Mouse (Mus musculus) lung, adult 2 months (tissue): ENCODE results near the gene Dnajb12. TPM values are rescaled to one million over a fixed set of nuclear protein-coding genes. Genes with fewer than 3 reads are reported as not detected.

ENCODE experiments used
- DNase-seq: peaks from one replicate; pipeline ENCODE4 v3.0.0; 2022
- H3K4me1 ChIP-seq: fragments of 200-500 bp; 2 replicates; pipeline ENCODE4 v1.6.1; 2011; ENCODE audit warnings: low read length; ENCODE audit not compliant: control insufficient read depth, insufficient read depth
- H3K4me3 ChIP-seq: fragments of 200-500 bp; replicated peaks from 2 replicates; pipeline ENCODE3; 2011; ENCODE audit warnings: low read depth, mild to moderate bottlenecking, control low read depth, low read length; ENCODE audit errors: extremely low read depth
- CTCF ChIP-seq: fragments of 200-500 bp; IDR thresholded peaks from 2 replicates; pipeline ENCODE4 v1.5.1; 2011; ENCODE audit warnings: mild to moderate bottlenecking, low read length, control low read depth; ENCODE audit not compliant: insufficient read depth
- POLR2A ChIP-seq: fragments of 200-500 bp; IDR thresholded peaks from 2 replicates; pipeline ENCODE4 v1.6.1; 2011; ENCODE audit warnings: low read depth, mild to moderate bottlenecking, control low read depth, low read length, borderline replicate concordance; ENCODE audit errors: extremely low read depth
- WGBS: fragments of 180-500 bp; shearing (Covaris S2); methylation state at CpG from one replicate; pipeline ENCODE4 v1.1.7; 2018; 5-methylcytosine and 5-hydroxymethylcytosine counted together
- polyA plus RNA-seq: library from polyadenylated mRNA; depleted of rRNA; stranded (reverse); fragments of >200 nt; gene quantifications from 2 replicates; pipeline ENCODE4 v1.2.3, GENCODE M21; 2012

Gene Dnajb12
- polyA plus RNA-seq, 1 experiment = 57.2 TPM

- H3K4me1 ChIP-seq = peaks cover 16% of the 10 kb centered on the region
- DNase-seq = no peak
- WGBS = 93% methylated on average over 17 of the region's 17 CpGs
- no peak overlapping the region for H3K4me3 ChIP-seq
- no peak for TF ChIP-seq CTCF
- TF ChIP-seq POLR2A = no peak
These were observed 16.3 kb downstream of the Dnajb12 start for GRCm38 (mm10) chr10:59895460-59896186.

- no peak overlapping the region for H3K4me3 ChIP-seq
- 85% methylated on average over 4 of the region's 4 CpGs for WGBS
- H3K4me1 ChIP-seq = peaks cover 19% of the 10 kb centered on the region
- TF ChIP-seq CTCF = no peak
- no peak for DNase-seq
These were observed 16.9 kb downstream of the Dnajb12 start for GRCm38 (mm10) chr10:59896211-59896610.

- DNase-seq = no peak
- no peak for TF ChIP-seq POLR2A
- TF ChIP-seq CTCF = no peak
- Histone ChIP-seq H3K4me1 (peaks cover 19% of the 10 kb centered on the region), H3K4me3 (no peak overlapping the region)
- 55% methylated on average over 3 of the region's 3 CpGs for WGBS
These were observed 17.6 kb downstream of the Dnajb12 start for GRCm38 (mm10) chr10:59896911-59897331.

- WGBS = 63% methylated on average over 5 of the region's 5 CpGs
- DNase-seq = no peak
- Histone ChIP-seq H3K4me1 (peaks cover 20% of the 10 kb centered on the region), H3K4me3 (no peak overlapping the region)
- TF ChIP-seq POLR2A = no peak
- no peak for TF ChIP-seq CTCF
These were observed 18.2 kb downstream of the Dnajb12 start for GRCm38 (mm10) chr10:59897511-59897910.

- peaks cover 26% of the 10 kb centered on the region for H3K4me1 ChIP-seq
- H3K4me3 ChIP-seq = no peak overlapping the region
- TF ChIP-seq CTCF = no peak
- TF ChIP-seq POLR2A = no peak
- DNase-seq = no peak
- 82% methylated on average over 9 of the region's 9 CpGs for WGBS
These were observed 18.9 kb downstream of the Dnajb12 start for GRCm38 (mm10) chr10:59898180-59898778.

GRCm38 (mm10) chr10:59898935-59899334 lies 19.6 kb downstream of the Dnajb12 start:
- H3K4me1 ChIP-seq = peaks cover 30% of the 10 kb centered on the region
- DNase-seq = no peak
- 25% methylated on average over 2 of the region's 2 CpGs for WGBS
- TF ChIP-seq POLR2A (no peak), CTCF (no peak)
- no peak overlapping the region for H3K4me3 ChIP-seq

- Histone ChIP-seq H3K4me3 (peak overlapping the region; percentile 4), H3K4me1 (peaks cover 30% of the 10 kb centered on the region)
- peak; percentile 84 for DNase-seq
- 7% methylated on average over 21 of the region's 21 CpGs for WGBS
- TF ChIP-seq POLR2A = peak; percentile 89
- no peak for TF ChIP-seq CTCF
These were observed 20.2 kb downstream of the Dnajb12 start for GRCm38 (mm10) chr10:59899341-59900173.

- 36% methylated on average over 4 of the region's 4 CpGs for WGBS
These were observed 20.7 kb downstream of the Dnajb12 start for GRCm38 (mm10) chr10:59900174-59900435.

GRCm38 (mm10) chr10:59900939-59901338 lies 21.6 kb downstream of the Dnajb12 start:
- WGBS = 37% methylated on average over 4 of the region's 4 CpGs
- H3K4me3 ChIP-seq = no peak overlapping the region
- TF ChIP-seq POLR2A = no peak
- no peak for TF ChIP-seq CTCF
- no peak for DNase-seq
- H3K4me1 ChIP-seq = peaks cover 28% of the 10 kb centered on the region

More at GRCm38 (mm10) chr10:59900174-59900435, 20.7 kb downstream of the Dnajb12 start:
- Histone ChIP-seq H3K4me3 (no peak overlapping the region), H3K4me1 (peaks cover 28% of the 10 kb centered on the region)
- no peak for DNase-seq
- TF ChIP-seq CTCF (no peak), POLR2A (no peak; the same call in 1 of the 2 replicates)
